Mouse (Mus musculus) Patski (cell line): ENCODE results near the gene Pole4. TPM values are rescaled to one million over a fixed set of nuclear protein-coding genes. Genes with fewer than 3 reads are reported as not detected.
"Not testable (repeated sequence)": the region's sequence is repeated elsewhere in the genome, so short reads cannot be mapped to it uniquely, and the experiment has no call there.

Source experiments
- ATAC-seq: fragments of 100-300 bp; one replicate; pipeline ENCODE4 v1.8.0; 2021
- CTCF ChIA-PET: fragments of 350-600 bp; sonication (Branson Sonifier 250); formaldehyde crosslinking; loops from one replicate; lab custom pipeline; 2022; ENCODE audit warnings: inconsistent platforms; lab: Charles Lee
- POLR2A ChIA-PET: fragments of 350-600 bp; sonication (Branson Sonifier 250); formaldehyde crosslinking; loops from one replicate; lab custom pipeline; 2022; ENCODE audit warnings: antibody characterized with exemption, inconsistent platforms; lab: Charles Lee
- DNase-seq: peaks from one replicate; pipeline ENCODE4 v3.0.0-alpha.2; 2011; ENCODE audit warnings: low read depth, low spot score
- H3K27me3 ChIP-seq: fragments of 371-371 bp; one replicate; pipeline ENCODE4 v1.5.1; 2021
- CTCF ChIP-seq: fragments of 100-300 bp; IDR thresholded peaks from one replicate; pipeline ENCODE4 v1.5.1; 2021
- in situ Hi-C: fragments of 300-500 bp; cut with MboI; formaldehyde crosslinking; loops from 3 replicates; pipeline ENCODE4 v1.11.1; 2018; ENCODE audit warnings: low pct_unique_long_range_greater_than_20kb, mixed read lengths
- polyA plus RNA-seq: library from polyadenylated mRNA; unstranded; gene quantifications from one replicate; pipeline ENCODE4 v1.2.3, GENCODE M21; 2021

The Pole4 gene
- polyA plus RNA-seq, 1 experiment from 2014 or later = 64.1 TPM

DNA sequence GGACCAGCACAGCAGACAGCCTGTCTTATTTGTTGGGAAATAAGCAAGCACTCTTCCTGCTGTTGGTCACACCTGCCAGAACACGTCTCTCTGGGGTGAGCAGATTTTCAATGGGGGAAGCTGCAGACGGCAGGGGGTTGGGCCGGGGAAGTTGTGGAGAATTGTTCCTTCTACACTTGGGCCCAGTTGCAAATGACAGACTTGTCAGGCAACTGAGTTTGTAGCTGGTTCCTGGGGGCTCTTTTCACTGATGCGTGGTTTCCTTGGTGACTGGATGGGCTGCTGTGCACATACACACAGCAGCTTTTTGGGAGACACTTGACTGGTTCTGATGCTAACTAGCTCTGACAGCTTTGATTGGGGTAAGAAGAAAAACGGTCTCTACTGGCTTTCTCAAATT lies 5.3 kb downstream of the Pole4 start:
- POLR2A ChIA-PET = interaction anchor here (0.5 kb wide), 2 partner anchors 31 to 1187 kb away, joined by 3 read pairs; no protein-coding TSS in a partner anchor
- in situ Hi-C loops = loop anchor here (5.0 kb wide), 1 partner anchor 723 kb away; no protein-coding TSS in a partner anchor
- TF ChIP-seq CTCF = no peak
- DNase-seq = no peak
- ATAC-seq = no peak
- CTCF ChIA-PET = no interaction called here
- no peaks in the 10 kb centered on the region for H3K27me3 ChIP-seq

DNA sequence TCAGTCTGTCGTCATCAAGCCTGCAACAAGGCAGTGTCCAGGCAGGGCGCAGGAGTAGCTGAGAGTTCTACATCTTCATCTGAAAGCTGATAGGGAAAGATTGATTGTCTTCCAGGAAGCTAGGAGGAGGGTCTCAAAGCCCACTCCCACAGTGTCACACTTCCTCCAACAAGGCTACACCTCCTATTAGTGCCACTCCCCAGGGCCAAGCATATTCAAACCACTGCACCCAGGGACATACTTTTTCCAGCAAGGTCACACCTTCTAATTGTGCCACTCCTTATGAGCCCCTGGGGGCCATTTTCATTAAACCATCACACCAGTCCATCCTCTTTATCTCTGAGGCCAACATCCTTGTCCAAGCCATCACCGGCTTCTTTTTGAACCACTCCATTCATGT lies 8.4 kb downstream of the Pole4 start:
- no peak for DNase-seq
- POLR2A ChIA-PET = no interaction called here
- no peak for ATAC-seq
- in situ Hi-C loops = no loop called here
- CTCF ChIA-PET = no interaction called here
- no peak for TF ChIP-seq CTCF
- H3K27me3 ChIP-seq = no peaks in the 10 kb centered on the region

DNA sequence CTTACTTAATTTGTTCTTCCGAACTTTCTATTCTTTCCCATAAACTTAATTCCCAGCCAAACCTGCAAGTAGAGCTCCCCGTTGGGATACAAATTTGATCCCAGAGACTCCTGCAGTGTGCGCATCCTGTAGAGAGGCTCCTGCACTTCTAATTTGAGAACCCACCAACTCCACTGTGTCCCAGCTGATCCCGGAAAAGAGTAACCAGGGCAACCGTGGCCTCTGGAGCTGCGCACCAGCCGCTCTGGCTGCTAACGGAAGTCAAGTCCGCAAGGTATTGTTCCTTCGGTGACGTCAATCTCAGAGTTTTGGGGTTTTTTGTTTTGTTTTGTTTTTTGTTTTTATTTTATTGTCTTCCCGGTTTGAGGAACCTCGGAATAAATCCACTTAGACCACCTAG lies 10.5 kb downstream of the Pole4 start:
- ChIA-PET POLR2A (no interaction called here), CTCF (interaction anchor here (1.8 kb wide), 1 partner anchor 8 kb away, joined by 10 read pairs; no protein-coding TSS in a partner anchor)
- in situ Hi-C loops = no loop called here
- TF ChIP-seq CTCF = no peak
- DNase-seq = no peak
- H3K27me3 ChIP-seq = no peaks in the 10 kb centered on the region
- no peak for ATAC-seq

DNA sequence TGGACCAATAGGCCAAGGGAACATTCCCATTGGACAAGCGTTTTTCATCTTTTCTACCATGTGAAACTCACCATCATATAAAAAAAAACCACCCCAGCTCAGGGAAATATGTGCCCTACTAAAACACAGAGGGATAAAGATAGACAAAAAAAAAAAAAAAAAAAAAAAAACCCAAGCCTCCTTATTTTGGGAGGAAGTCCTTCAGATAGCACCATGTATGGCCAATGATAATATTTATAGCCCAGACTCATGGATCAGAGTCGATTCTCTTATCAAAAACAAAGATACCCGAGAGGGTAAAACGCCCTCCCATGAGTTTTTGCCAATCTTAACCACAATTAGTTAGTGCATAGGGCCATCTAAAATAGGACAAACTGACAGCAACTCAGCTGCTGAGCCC lies 15.7 kb downstream of the Pole4 start:
- CTCF ChIA-PET = no interaction called here
- no peak for ATAC-seq

DNA sequence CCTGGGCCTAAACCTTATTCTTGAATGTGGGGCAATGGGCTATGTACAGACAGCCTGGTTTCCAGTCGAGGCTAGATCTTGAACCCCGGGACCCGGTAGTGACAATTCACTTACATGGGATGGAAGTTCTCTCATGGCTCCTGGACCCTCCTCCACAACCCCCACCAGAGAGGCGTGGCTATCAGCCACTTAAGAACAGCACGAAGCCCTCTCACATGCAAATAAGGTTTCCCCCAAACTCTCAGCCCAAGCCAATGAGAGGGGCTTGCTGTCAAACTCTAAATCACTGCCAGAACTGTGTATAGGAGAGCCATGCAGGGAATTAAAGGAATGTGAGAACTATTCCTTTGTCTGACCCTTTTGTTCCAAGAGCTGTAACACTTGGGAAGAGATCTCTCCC lies 16.6 kb downstream of the Pole4 start:
- POLR2A ChIA-PET, DNase-seq, H3K27me3 ChIP-seq, ATAC-seq, CTCF ChIA-PET, in situ Hi-C loops: not testable (repeated sequence)

More for the DNA sequence above, 15.7 kb downstream of the Pole4 start:
- no peak for DNase-seq
- in situ Hi-C loops = no loop called here
- no peaks in the 10 kb centered on the region for H3K27me3 ChIP-seq
- no peak for TF ChIP-seq CTCF
- POLR2A ChIA-PET = no interaction called here

DNA sequence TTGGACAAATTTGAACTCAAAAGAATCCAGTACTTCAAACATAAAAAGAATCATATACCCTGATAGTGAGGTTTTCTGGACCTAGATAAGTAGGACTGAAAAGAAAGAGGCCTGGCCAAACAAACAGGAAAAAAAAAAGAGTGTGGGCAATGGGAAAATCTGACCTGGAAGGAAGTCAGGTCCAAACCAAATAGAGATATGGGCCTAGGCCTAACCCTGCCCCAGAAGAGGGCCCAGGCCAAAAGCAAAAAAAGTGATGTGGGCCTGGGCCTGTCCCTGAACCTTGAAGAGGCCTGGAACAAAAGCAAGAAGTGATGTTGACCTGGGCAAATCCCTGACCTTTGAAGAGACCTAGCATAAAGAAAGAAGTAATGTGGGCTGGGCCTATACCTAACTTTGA lies 21.0 kb downstream of the Pole4 start:
- in situ Hi-C loops = no loop called here
- ChIA-PET POLR2A (no interaction called here), CTCF (no interaction called here)
- no peak for DNase-seq
- ATAC-seq = no peak
- no peak for TF ChIP-seq CTCF
- H3K27me3 ChIP-seq = no peaks in the 10 kb centered on the region

DNA sequence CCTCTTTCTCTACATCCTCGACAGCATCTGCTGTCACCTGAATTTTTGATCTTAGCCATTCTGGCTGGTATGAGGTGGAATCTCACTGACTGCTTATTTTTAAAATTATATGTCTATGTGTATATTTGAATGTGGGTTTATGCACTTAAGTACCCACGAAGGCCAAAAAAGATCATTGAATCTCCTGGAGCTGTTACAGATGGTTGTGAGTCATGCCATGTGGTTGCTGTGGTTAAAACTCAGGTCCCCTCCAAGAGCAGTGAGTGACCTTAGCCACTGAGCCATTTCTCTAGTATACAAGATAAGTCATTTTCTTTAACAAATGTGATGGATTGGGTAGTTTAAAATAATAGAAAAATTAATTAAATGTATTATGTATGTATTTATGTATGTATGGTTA lies 25.9 kb downstream of the Pole4 start:
- POLR2A ChIA-PET, CTCF ChIA-PET, H3K27me3 ChIP-seq, ATAC-seq, in situ Hi-C loops: not testable (repeated sequence)
- DNase-seq = peak; percentile 22

DNA sequence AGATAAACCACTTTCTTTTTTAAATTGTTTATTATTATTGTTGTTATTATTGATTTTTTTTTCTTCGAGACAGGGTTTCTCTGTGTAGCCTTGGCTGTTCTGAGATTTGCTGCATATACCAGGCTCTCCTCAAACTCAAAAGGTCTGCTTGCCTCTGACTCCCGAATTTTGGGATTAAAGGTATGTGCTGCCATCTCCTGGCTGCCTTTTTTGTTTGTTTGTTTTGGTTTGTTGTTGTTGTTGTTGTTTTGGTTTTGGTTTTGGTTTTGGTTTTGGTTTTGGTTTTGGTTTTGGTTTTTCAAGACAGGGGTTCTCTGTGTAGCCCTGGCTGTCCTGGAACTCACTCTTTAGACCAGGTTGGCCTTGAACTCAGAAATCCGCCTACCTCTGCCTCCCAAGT lies 27.5 kb downstream of the Pole4 start:
- H3K27me3 ChIP-seq, in situ Hi-C loops, POLR2A ChIA-PET, CTCF ChIA-PET, ATAC-seq, DNase-seq: not testable (repeated sequence)

DNA sequence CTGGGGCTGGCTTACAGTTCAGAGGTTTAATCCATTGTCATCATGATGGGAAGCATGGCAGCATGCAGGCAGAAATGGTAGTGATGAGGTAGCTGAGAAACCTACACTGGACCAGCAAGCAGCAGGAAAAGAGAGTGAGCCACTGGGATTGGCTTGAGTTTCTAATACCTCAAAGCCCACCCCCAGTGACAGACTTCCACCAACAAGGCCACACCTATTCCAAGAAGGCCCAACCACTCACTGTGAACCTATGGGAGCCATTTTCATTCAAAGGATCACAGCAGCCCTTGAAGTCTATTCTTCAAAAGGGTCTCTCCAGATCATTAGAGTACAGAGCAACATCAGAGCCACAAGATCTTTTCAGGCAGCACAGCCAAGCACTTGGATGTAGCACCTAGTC lies 38.7 kb downstream of the Pole4 start:
- TF ChIP-seq CTCF = no peak
- ChIA-PET CTCF (no interaction called here), POLR2A (interaction anchor here (0.7 kb wide), 1 partner anchor 714 kb away, joined by 5 read pairs; no protein-coding TSS in a partner anchor)
- DNase-seq (no peak), ATAC-seq (no peak)
- in situ Hi-C loops = no loop called here
- peaks cover 8% of the 10 kb centered on the region for H3K27me3 ChIP-seq

DNA sequence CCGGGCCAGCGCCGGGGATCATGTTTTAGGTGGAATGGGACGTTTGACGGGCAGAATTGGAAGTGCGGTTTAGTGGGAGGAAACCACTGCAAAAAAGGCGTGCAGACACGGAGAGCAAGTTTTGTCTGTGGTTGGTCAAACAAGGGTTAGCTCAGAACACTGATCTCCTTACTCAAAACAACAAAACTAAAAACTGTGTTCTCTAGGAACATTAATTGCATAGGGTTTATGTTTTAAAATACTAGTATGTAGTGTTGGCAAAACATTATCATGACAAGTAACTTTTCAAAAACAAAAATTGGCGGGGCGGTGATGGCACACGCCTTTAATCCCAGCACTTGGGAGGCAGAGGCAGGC lies 52.0 kb downstream of the Pole4 start:
- DNase-seq (no peak), ATAC-seq (no peak)
- peaks cover 3% of the 10 kb centered on the region for H3K27me3 ChIP-seq
- no peak for TF ChIP-seq CTCF
- in situ Hi-C loops = no loop called here
- ChIA-PET CTCF (interaction anchor here (0.9 kb wide), 1 partner anchor 8 kb away, joined by 3 read pairs; no protein-coding TSS in a partner anchor), POLR2A (no interaction called here)

DNA sequence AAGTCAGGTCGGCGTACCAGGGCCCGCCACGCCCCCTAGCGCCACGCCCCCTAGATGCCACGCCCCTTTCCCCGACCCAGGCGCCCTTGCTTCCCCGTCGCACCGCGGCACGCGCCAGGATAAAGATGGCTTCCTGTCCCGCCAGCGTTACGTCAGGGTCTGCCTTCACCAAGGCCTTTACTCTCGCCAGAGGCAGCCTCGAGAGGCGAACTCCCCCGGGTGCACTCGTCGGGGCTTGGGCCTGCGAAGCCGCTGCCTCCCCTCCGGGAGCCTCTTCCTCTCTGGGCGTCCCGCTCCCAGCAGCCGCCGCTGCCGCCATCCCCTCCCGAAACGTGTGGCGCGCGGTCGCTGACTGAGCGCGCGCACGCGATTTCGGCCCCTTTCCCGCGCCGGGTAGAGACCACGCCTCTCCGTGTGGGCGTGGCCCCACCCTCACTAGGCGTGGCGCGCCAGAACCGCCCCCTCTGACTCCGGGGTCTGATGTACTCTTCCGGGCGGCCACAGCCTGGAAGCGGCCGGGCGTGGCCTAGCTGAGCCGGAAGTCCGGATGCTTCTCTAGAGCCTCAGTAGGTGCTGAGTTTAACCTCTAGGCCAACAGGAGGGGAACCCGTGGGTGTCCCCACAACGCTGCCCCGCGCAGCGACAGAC lies 52.5 kb downstream of the Pole4 start:
- H3K27me3 ChIP-seq = peaks cover 3% of the 10 kb centered on the region
- ChIA-PET POLR2A (interaction anchor here (0.7 kb wide), 1 partner anchor 99 kb away, joined by 3 read pairs; no protein-coding TSS in a partner anchor), CTCF (interaction anchor here (0.9 kb wide), 1 partner anchor 9 kb away, joined by 3 read pairs; no protein-coding TSS in a partner anchor)
- DNase-seq (peak; percentile 50), ATAC-seq (peak; percentile 97)
- in situ Hi-C loops = no loop called here
- TF ChIP-seq CTCF = no peak
